Mouse (Mus musculus) mouse trophoblast stem cell (cell line): Measurements from ENCODE around the gene Fcrl6.

Experiments
- in situ Hi-C, 2 experiments: fragments of 300-500 bp; cut with MseI, MboI; formaldehyde crosslinking; loops; 2 replicates in 1 of 2; 3 replicates in 1 of 2; pipeline ENCODE4 v1.15.1; 2025

Fcrl6 gene

GRCm38 (mm10) chr1:172602326-172602725 lies at the start of gene Fcrl6:
TSS of gene Fcrl6 (minus strand) at chr1:172602551.
- in situ Hi-C loops, result no loop called here

GRCm38 (mm10) chr1:172651288-172651987 lies 49.1 kb upstream of the Fcrl6 start:
- in situ Hi-C loops, result no loop called here

GRCm38 (mm10) chr1:172650519-172651287 lies 48.4 kb upstream of the Fcrl6 start:
- in situ Hi-C loops, result no loop called here

GRCm38 (mm10) chr1:172649396-172649795 lies 47.0 kb upstream of the Fcrl6 start:
- in situ Hi-C loops, result loop anchor here (25.0 kb wide), 1 partner anchor 738 kb away; no protein-coding TSS in a partner anchor

GRCm38 (mm10) chr1:172647236-172647635 lies 44.9 kb upstream of the Fcrl6 start:
- in situ Hi-C loops, result loop anchor here (25.0 kb wide), 1 partner anchor 740 kb away; no protein-coding TSS in a partner anchor

GRCm38 (mm10) chr1:172638781-172639180 lies 36.4 kb upstream of the Fcrl6 start:
- in situ Hi-C loops, result loop anchor here (10.0 to 25.0 kb wide), 2 partner anchors 234 to 749 kb away; no protein-coding TSS in a partner anchor

- in situ Hi-C loops, result loop anchor here (10.0 to 25.0 kb wide), 2 partner anchors 233 to 750 kb away; no protein-coding TSS in a partner anchor
Observed at GRCm38 (mm10) chr1:172637801-172638200, 35.5 kb upstream of the Fcrl6 start.

GRCm38 (mm10) chr1:172636266-172636665 lies 33.9 kb upstream of the Fcrl6 start:
- in situ Hi-C loops, result loop anchor here (10.0 to 25.0 kb wide), 2 partner anchors 231 to 751 kb away; no protein-coding TSS in a partner anchor

GRCm38 (mm10) chr1:172635258-172635657 lies 32.9 kb upstream of the Fcrl6 start:
- in situ Hi-C loops, result loop anchor here (10.0 to 25.0 kb wide), 2 partner anchors 230 to 752 kb away; no protein-coding TSS in a partner anchor

GRCm38 (mm10) chr1:172634136-172634535 lies 31.8 kb upstream of the Fcrl6 start:
- in situ Hi-C loops, result loop anchor here (10.0 to 25.0 kb wide), 2 partner anchors 229 to 753 kb away; no protein-coding TSS in a partner anchor

- in situ Hi-C loops, result loop anchor here (10.0 to 25.0 kb wide), 2 partner anchors 228 to 755 kb away; no protein-coding TSS in a partner anchor
Observed at GRCm38 (mm10) chr1:172632451-172633326, 30.3 kb upstream of the Fcrl6 start, which contains the start of gene Dusp23. TSS of gene Dusp23 (minus strand) at chr1:172632962.

GRCm38 (mm10) chr1:172631721-172632120 lies 29.4 kb upstream of the Fcrl6 start:
- in situ Hi-C loops, result loop anchor here (10.0 to 25.0 kb wide), 2 partner anchors 227 to 756 kb away; no protein-coding TSS in a partner anchor

- in situ Hi-C loops, result loop anchor here (10.0 to 25.0 kb wide), 2 partner anchors 225 to 757 kb away; no protein-coding TSS in a partner anchor
Observed at GRCm38 (mm10) chr1:172629831-172630230, 27.5 kb upstream of the Fcrl6 start.

GRCm38 (mm10) chr1:172626306-172626705 lies 24.0 kb upstream of the Fcrl6 start:
- in situ Hi-C loops, result loop anchor here (25.0 kb wide), 1 partner anchor 761 kb away; no protein-coding TSS in a partner anchor

GRCm38 (mm10) chr1:172624081-172624480 lies 21.7 kb upstream of the Fcrl6 start:
- in situ Hi-C loops, result loop anchor here in 1 of 2 experiments (5.0 kb wide), 1 partner anchor 97 kb away; no protein-coding TSS in a partner anchor

- in situ Hi-C loops, result loop anchor here in 1 of 2 experiments (5.0 kb wide), 1 partner anchor 96 kb away; no protein-coding TSS in a partner anchor
Observed at GRCm38 (mm10) chr1:172623599-172623998, 21.2 kb upstream of the Fcrl6 start.

GRCm38 (mm10) chr1:172619235-172619634 lies 16.9 kb upstream of the Fcrl6 start:
- in situ Hi-C loops, result loop anchor here in 1 of 2 experiments (10.0 kb wide), 1 partner anchor 214 kb away; no protein-coding TSS in a partner anchor

- in situ Hi-C loops, result loop anchor here in 1 of 2 experiments (10.0 kb wide), 1 partner anchor 213 kb away; no protein-coding TSS in a partner anchor
Observed at GRCm38 (mm10) chr1:172618141-172618540, 15.8 kb upstream of the Fcrl6 start.

- in situ Hi-C loops, result loop anchor here in 1 of 2 experiments (10.0 kb wide), 1 partner anchor 213 kb away; no protein-coding TSS in a partner anchor
Observed at GRCm38 (mm10) chr1:172617365-172618076, 15.2 kb upstream of the Fcrl6 start.
